Mouse (Mus musculus) ovary, postnatal 14 days (tissue): ENCODE data around the gene Stard13.

Source experiments
- DNase-seq: peaks from one replicate; pipeline ENCODE4 v3.0.0; 2022; ENCODE audit warnings: low spot score

Gene Stard13

DNA sequence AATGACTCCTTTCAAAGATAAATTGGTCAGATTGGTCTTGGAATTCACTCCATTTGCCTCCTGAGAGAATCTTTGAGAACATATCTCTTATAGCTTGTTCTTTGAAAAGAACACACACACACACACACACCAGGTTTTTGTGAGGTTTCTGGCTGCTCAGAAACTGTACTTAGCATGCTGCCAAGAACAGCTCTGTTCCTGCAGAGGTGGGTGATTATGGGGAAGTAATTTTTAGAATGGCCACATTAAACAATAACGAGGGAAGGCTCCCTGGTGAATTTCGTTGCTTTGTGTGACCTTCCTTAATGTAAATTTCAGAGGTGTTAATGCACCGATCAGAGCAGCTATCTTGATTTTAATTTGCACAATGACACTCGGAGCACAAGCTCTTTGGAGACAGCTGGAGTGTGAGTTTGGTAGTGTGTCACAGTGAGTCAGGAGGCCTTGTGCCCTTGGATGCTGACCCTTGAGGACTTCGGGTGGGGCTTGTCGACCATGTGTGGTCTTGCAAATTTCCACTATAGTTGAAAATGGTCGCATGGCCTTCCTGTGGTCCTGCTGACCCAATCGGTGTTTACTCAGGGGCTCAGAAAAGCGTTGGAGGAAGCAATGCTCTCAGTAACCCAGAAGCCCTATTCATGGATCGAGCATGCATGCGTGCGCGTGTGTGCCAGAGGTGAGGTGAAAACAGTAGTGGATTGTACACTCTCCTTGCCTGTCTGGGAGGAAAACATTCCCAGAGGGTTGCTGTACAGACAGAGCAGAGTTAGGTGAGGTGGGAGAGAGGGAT lies 213.4 kb downstream of the Stard13 start:
- DNase-seq, result no peak

DNA sequence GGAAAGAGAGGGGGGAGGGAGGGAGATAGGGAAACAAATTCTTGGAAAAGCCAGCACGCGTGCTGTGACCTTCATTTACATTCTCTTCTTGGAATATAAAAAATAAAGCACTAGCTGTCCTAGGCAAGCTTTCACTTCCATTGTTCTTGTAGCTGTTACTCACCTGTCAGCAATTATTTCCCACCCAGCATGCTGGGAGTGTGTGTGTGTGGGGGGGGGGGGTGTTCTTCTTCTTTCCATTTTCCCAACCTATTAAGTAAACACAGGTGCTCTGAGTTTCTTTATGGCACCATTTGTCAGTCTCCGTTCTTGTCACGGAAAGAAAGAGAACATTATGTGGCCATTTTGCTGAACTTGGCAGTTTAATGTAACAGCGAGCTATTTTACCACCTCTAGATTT lies 214.7 kb downstream of the Stard13 start:
- no peak for DNase-seq

DNA sequence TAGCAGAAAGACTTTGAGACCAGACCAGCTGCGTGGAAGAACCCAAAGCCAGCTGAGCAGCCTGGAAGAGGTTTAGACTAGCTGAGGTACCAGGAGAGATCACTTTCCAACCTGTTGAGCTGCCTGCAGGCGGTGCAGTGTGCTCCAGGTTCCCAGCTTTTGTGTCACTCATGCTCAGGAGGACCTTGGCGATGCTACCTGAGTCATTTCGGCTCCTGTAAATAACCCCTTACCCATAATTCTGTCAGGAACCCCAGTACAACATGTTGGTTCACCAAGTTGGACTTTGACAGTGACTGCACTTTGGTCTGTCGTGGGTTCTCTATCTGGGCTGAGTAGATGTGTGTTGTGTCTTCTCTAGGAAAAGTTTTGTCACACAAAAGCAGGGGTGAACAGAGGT lies 215.2 kb downstream of the Stard13 start:
- no peak for DNase-seq

DNA sequence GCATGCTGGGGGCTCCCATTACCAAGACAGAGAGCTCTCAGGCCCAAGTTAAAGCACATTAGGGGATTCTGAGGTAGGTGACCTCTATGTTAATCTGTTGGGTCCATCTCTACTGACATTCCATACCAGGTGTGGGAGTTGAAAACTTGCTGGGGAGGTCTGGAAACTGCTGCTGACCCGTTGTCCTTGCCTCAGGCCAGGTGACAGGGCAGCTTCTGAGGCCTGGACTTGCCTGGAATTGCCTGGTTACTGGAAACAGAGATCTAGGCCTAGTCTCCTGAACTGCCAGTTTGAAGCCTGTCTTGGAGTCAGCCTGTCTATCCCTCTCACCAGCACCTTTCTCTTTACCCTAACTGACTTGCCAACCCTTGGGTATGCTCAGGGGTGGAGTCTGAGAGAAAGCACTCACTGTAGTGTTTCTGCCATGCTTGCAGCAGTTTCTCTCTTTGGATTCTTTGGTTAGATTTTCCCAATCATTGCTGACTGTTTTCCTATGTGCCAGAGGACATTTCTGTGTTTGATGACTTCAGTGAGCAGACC lies 229.3 kb downstream of the Stard13 start:
- no peak for DNase-seq

DNA sequence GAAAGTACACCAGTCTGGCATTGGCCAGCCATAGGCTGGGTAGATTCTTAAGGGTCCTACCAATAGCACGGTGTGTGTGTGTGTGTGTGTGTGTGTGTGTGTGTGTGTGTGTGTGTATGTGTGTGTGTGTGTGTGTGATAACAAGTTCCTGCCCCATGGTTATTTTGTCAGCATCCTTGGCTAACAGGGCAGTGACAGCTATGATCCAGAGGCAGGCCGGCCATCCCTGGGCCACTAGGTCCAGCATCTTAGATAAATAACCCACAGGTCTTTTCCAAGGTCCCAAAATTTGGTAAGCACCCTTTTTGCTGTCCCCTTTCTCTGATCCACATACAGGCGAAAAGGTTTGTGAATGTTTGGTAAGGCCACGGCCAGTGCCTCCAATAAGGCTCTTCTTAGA lies 231.6 kb downstream of the Stard13 start:
- DNase-seq, result no peak

GRCm38 (mm10) chr5:151001111-151001510 lies 232.5 kb downstream of the Stard13 start:
- DNase-seq, result no peak

DNA sequence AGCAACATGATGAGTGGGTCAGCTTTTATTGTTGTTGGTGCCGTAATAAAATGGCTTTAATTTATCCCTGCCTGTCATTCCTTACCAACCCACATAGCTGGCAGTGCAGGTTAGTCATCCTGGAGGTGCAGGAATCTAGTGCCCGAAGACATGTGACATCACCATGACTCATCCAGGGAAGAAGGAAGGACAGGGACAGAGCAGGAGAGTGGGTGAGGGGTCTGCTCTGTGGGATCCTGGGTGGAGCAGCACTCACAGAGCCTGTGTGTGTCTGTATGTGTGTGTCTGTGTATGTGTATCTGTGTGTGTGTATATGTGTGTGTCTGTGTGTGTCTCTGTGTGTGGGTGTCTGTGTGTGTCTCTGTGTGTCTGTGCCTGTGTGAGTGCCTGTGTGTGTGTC lies 237.1 kb downstream of the Stard13 start:
- no peak for DNase-seq

GRCm38 (mm10) chr5:150994096-150994495 lies 239.5 kb downstream of the Stard13 start:
- no peak for DNase-seq
